10 mouse cellular contexts compared by ENCODE assay signal in genomic region chr14:34372646-34373045, GRCm38 (mm10). TPM values are rescaled to one million over a fixed set of nuclear protein-coding genes. Genes with fewer than 3 reads are reported as not detected.
A peak's percentile ranks its signal among the peaks of the same experiment; 100 is the strongest.
DNase-seq lines count a peak whose midpoint lies in the region; ATAC-seq and TF ChIP-seq lines count a peak whose summit lies in the region.
"Had no signal": no experiment of that assay in that cellular context is flagged by ENCODE, and none has a peak within 500 bp of the region (broad histone marks: within the 10 kb centered on the region; RNA-seq: fewer than 3 reads in every experiment).

No protein-coding gene starts in this region.

- H3K4me2 ChIP-seq in lung, embryonic 14.5 days = no peak overlapping the region
- H3K4me2 ChIP-seq in stomach, postnatal 0 days (replicated peaks; ENCODE audit: low read depth) = no peak overlapping the region

- H3K9me3 ChIP-seq in lung, embryonic 14.5 days (ENCODE audit: low read depth, low read length) = no peaks in the 10 kb centered on the region
- H3K9me3 ChIP-seq in stomach, postnatal 0 days (ENCODE audit: control insufficient read depth, low read length) = no peaks in the 10 kb centered on the region

- intact Hi-C loops in heart, postnatal 10 days (cut with DNase I) = loop anchor here (1.0 to 5.0 kb wide), 2 partner anchors 29 to 175 kb away; no protein-coding TSS in a partner anchor

- no peaks in the 10 kb centered on the region for H3K36me3 ChIP-seq in lung, embryonic 14.5 days (ENCODE audit: insufficient read depth)
- H3K36me3 ChIP-seq in stomach, postnatal 0 days (ENCODE audit: control insufficient read depth, insufficient read depth, low read length) = no peaks in the 10 kb centered on the region

- 78% methylated on average over 6 of the region's 6 CpGs for WGBS in lung, embryonic 14.5 days
- WGBS in stomach, postnatal 0 days = 86% methylated on average over 6 of the region's 6 CpGs

- no peaks in the 10 kb centered on the region for H3K4me1 ChIP-seq in lung, embryonic 14.5 days (ENCODE audit: insufficient read depth)
- H3K4me1 ChIP-seq in stomach, postnatal 0 days (replicated peaks; ENCODE audit: control insufficient read depth, insufficient read depth) = no peaks in the 10 kb centered on the region

- peak; percentile 48 to 85 for DNase-seq in adrenal gland, adult (ENCODE audit: inconsistent age in 2 of 2, low spot score in 1 of 2)
- no peak for DNase-seq in adrenal gland, adult 8-10 months
- peak; percentile 57 for DNase-seq in ovary, postnatal 36 days (ENCODE audit: low spot score)
- no peak for DNase-seq in ovary, adult 18-20 months (ENCODE audit: low spot score)
- DNase-seq in embryo, embryonic 10 days (ENCODE audit: low spot score) = peak; percentile 60
- DNase-seq in heart, postnatal 10 days = peak; percentile 71 to 84
- DNase-seq in lung, embryonic 14.5 days = peak; percentile 58
- no peak for DNase-seq in stomach, postnatal 0 days (ENCODE audit: low spot score)

- TF ChIP-seq CTCF in lung, embryonic 14.5 days (IDR thresholded peaks at IDR 0.05; ENCODE audit: low read depth) = peak; percentile 76
- TF ChIP-seq CTCF in stomach, postnatal 0 days (IDR thresholded peaks at IDR 0.05; ENCODE audit: low read depth) = peak; percentile 86

- H3K27me3 ChIP-seq in lung, embryonic 14.5 days (ENCODE audit: insufficient read depth, low read length) = no peaks in the 10 kb centered on the region
- H3K27me3 ChIP-seq in stomach, postnatal 0 days (ENCODE audit: control insufficient read depth, insufficient read depth, low read length) = no peaks in the 10 kb centered on the region

- no peak overlapping the region for H3K27ac ChIP-seq in lung, embryonic 14.5 days (ENCODE audit: low read depth)
- no peak overlapping the region for H3K27ac ChIP-seq in stomach, postnatal 0 days (replicated peaks)

- TF ChIP-seq EP300 in stomach, postnatal 0 days (optimal IDR thresholded peaks at IDR 0.05) = no peak

- no peak overlapping the region for H3K4me3 ChIP-seq in lung, embryonic 14.5 days (ENCODE audit: low read depth, low read length)
- H3K4me3 ChIP-seq in stomach, postnatal 0 days (ENCODE audit: low read depth, low read length) = no peak overlapping the region
- H3K4me3 ChIP-seq: erythroblast, embryonic 14.5 days had no signal

- ATAC-seq in lung, embryonic 14.5 days (ENCODE audit: insufficient read depth) = no peak
- no peak; the same call in 1 of the 2 replicates for ATAC-seq in stomach, postnatal 0 days (ENCODE audit: low FRiP score, low TSS enrichment)

- H3K9ac ChIP-seq in lung, embryonic 14.5 days = no peak overlapping the region
- no peak overlapping the region for H3K9ac ChIP-seq in stomach, postnatal 0 days (ENCODE audit: low read length)

RNA-seq across cellular contexts. Expression of gene Sncg, which starts 1.9 kb away (rescaled TPM):
- total RNA-seq in adrenal gland, adult 8-10 months (2022) = 100 to 1,000 TPM in 1 of 4 experiments, 10 to 100 TPM in 3; 19.1 to 206 (median 82.2) TPM
- total RNA-seq in heart, postnatal 10 days (2021) = 1 to 10 TPM; 3.4 to 3.7 TPM
- polyA plus RNA-seq in lung, embryonic 14.5 days (2014; fragmentation: Nextera tagmentation; extraction: Ambion mirVana) = 4.9 and 5.2 TPM in 2 replicates
- polyA plus RNA-seq in stomach, postnatal 0 days (2015; fragmentation: Nextera tagmentation; extraction: Ambion mirVana) = 29.0 and 29.7 TPM in 2 replicates
- polyA plus RNA-seq: erythroblast, embryonic 14.5 days had no signal

RNA-seq across cellular contexts. Expression of gene Mmrn2, which starts 2.6 kb away (rescaled TPM):
- total RNA-seq in adrenal gland, adult 8-10 months (2022) = 10 to 100 TPM; 27.7 to 45.8 (median 39.9) TPM
- 10 to 100 TPM; 43.8 to 50.9 TPM for total RNA-seq in heart, postnatal 10 days (2021)
- polyA plus RNA-seq in lung, embryonic 14.5 days (2014; fragmentation: Nextera tagmentation; extraction: Ambion mirVana) = 9.9 and 12.1 TPM in 2 replicates
- polyA plus RNA-seq in stomach, postnatal 0 days (2015; fragmentation: Nextera tagmentation; extraction: Ambion mirVana) = 4.1 TPM in 2 replicates
- polyA plus RNA-seq: erythroblast, embryonic 14.5 days had no signal

RNA-seq across cellular contexts. Expression of gene Fam25c, which starts 17.4 kb away (rescaled TPM):
- not detected for total RNA-seq in adrenal gland, adult 8-10 months (2022)
- total RNA-seq in heart, postnatal 10 days (2021) = not detected
- polyA plus RNA-seq in lung, embryonic 14.5 days (2014; fragmentation: Nextera tagmentation; extraction: Ambion mirVana) = not detected in 2 replicates
- 793 and 847 TPM in 2 replicates for polyA plus RNA-seq in stomach, postnatal 0 days (2015; fragmentation: Nextera tagmentation; extraction: Ambion mirVana)
- polyA plus RNA-seq: erythroblast, embryonic 14.5 days; spleen, adult 2 months had no signal

Comparison
In these comparisons a context has a peak if more than half of its experiments do, and no peak if none do; other contexts are left out.
1. DNase-seq: peak in adrenal gland, adult (2 of 2), ovary, postnatal 36 days (single experiment), embryo, embryonic 10 days (single experiment), heart, postnatal 10 days (2 of 2) and lung, embryonic 14.5 days (single experiment); none in adrenal gland, adult 8-10 months (single experiment), ovary, adult 18-20 months (single experiment) and stomach, postnatal 0 days (single experiment).
2. RNA of gene Sncg, which starts 1.9 kb away (total RNA-seq): 19.1 to 206 TPM in adrenal gland, adult 8-10 months; 3.4 to 3.7 TPM in heart, postnatal 10 days; every median in the first group is over 4 times any median in the second.